Mouse (Mus musculus) cortical plate, adult 2 months (tissue): ENCODE measurements around the gene Nfic.

ENCODE experiments used
- CTCF ChIP-seq: fragments of 200-500 bp; IDR thresholded peaks from 2 replicates; pipeline ENCODE4 v1.5.1; 2011; ENCODE audit warnings: mild to moderate bottlenecking, control low read depth, low read length; ENCODE audit not compliant: insufficient read depth; ENCODE audit errors: extremely low read depth
- POLR2A ChIP-seq: fragments of 200-500 bp; IDR thresholded peaks from 2 replicates; pipeline ENCODE4 v1.6.1; 2011; ENCODE audit warnings: mild to moderate bottlenecking, low read length, control low read depth; ENCODE audit not compliant: insufficient read depth; ENCODE audit errors: extremely low read depth

- TF ChIP-seq POLR2A (no peak), CTCF (no peak)
These were observed 46.1 kb downstream of the Nfic start for GRCm38 (mm10) chr10:81409330-81409729.
